Mouse (Mus musculus): ENCODE results near the gene Olfr1225.

- TF ChIP-seq CTCF (IDR thresholded peaks at IDR 0.05; ENCODE audit: control insufficient read depth, insufficient read depth, low read length), result no peak
- no peak for TF ChIP-seq POLR2A (IDR thresholded peaks at IDR 0.05; ENCODE audit: borderline replicate concordance, control insufficient read depth, low read depth, low read length)
Observed at GRCm38 (mm10) chr2:89196325-89196982, 22.0 kb upstream of the Olfr1225 start.
